Mouse (Mus musculus): ENCODE data around the gene Nepro.

Nepro gene

DNA sequence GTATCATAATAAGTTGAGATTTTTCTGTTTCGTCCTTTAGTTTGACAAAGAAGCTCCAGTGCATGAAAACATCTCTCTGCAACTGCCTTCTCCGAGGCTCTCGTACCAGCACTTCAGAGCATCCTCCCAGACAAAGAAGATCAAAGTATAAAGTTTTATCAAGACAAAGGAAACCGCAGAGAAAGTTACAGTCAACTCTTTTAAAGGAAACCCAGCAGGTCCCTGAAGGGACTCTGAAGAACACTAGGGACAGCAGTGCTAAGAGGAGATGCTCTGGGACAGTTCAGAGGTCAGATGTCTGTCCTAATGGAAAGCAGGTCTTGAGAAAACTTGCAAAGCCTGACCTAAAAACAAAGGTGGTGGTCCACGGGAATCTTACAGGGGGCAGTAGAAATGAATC is 11.6 kb downstream of the Nepro start:
- POLR2A ChIA-PET = interaction anchor here in 2 of 4 experiments (1.5 to 8.0 kb wide), 5 partner anchors 8 to 16 kb away, joined by 3 to 58 read pairs (median 14); partner anchors contain the start of genes Nepro (in 2 of the 2) and Gtpbp8 (in 1 of the 2)
- CTCF ChIA-PET = no interaction called here

DNA sequence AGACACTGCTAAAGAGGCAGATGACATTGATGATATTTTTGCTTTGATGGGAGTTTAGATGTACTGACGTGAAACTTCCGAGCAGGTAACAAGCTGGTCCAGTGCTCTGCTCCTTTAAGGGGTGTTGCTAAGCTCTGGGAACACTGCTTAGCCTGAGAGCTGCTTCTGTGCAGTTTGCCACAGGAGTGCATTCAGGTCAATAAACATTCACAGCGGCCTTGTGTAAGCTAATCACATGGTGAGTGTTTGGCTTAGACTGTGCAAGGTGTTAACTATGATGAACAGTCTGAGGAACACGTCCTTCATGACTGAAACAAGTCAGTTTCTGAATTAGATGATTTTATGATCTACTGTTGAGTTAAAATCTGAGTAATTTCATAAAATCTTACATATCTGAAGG is 12.0 kb downstream of the Nepro start:
- CTCF ChIA-PET = no interaction called here
- POLR2A ChIA-PET = interaction anchor here in 2 of 4 experiments (2.0 to 8.0 kb wide), 4 partner anchors 8 to 12 kb away, joined by 6 to 58 read pairs (median 16); partner anchors contain the start of genes Nepro (in 2 of the 2) and Gtpbp8 (in 1 of the 2)

DNA sequence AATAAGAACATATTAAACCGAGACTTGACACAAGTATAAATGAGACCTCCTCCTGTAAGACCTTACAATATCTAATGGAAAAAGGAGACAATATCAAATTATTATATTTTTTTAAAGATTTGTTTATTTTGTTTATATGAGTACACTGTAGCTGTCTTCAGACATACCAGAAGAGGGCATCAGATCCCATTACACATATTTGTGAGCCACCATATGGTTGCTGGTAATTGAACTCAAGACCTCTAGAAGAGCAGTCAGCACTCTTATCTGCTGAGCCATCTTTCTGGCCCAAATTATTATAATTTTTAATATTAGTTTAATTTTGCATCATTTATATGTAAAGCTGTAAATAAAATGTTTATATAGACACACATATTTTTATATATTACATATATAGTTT is 18.7 kb downstream of the Nepro start:
- POLR2A ChIA-PET = interaction anchor here in 3 of 4 experiments (1.2 to 4.5 kb wide), 5 partner anchors 11 to 416 kb away, joined by 3 to 42 read pairs (median 3); partner anchors contain the start of genes Atg3 (in 1 of the 3), Nepro (in 1 of the 3) and Slc35a5 (in 1 of the 3)
- CTCF ChIA-PET = interaction anchor here (0.5 to 2.1 kb wide), 6 partner anchors 17 to 504 kb away, joined by 3 to 8 read pairs (median 3); no protein-coding TSS in a partner anchor

DNA sequence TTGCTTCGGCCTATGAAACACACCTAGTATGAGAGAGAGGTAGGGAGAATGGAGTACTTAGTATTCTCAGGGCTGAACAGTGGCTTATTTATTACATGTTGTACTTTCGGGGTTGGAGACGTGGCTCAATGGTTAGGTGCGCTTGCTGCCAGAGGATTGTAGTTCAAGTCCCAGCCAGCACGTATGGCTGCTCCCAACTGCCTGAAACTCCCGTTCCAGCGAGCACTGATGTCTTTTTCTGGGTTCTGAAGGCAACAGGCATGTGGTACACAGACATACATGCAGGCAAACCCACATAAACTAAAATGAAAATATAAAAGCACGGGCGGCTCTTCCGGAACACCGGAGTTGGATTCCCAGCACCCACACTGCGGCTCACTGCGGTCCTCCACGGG is 21.4 kb downstream of the Nepro start:
- ChIA-PET CTCF (interaction anchor here in 1 of 4 experiments (1.1 to 1.4 kb wide), 3 partner anchors 17 to 345 kb away, joined by 3 to 13 read pairs (median 3); partner anchors contain the start of gene Nepro), POLR2A (interaction anchor here (0.5 to 4.5 kb wide), 20 partner anchors 9 to 1077 kb away, joined by 3 to 42 read pairs (median 4); partner anchors contain the start of genes Nepro (in 3 of the 4), Atg3 (in 2 of the 4) and Slc35a5 (in 2 of the 4))

DNA sequence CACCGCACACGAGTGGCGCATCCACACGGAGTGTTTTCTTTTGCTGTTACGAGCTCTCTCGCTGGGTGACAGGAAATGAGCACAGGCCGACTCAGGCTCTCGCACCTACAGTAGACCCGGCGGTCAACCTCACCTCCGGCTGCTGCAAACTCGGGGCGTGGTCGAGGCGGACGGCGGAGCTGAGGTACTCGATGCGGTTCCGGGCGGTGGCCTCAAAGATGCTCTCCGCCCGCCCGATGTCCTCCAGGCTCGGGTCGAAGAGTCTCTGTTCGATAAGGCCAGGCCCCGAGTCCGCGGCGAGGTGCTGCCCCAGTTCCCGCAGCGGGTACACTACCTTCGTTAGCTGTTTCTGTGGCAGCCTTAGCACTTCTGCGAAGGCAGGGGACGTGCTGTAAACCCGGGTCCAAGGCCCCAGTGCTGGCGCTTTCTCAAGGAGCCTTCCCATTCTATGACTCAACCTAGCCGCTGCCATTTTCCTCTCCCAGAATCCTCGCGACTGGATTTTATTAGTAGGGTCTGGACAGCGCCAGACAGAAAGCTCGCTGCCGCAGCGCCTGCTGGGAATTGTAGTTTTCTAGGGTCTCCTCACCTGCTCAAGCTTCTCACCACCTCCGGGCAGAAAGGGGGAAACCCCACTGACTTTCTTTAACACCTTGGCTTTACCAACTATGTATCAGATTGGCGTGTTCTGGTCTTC is 21.9 kb downstream of the Nepro start, which contains the start of gene Gtpbp8:
Gene Gtpbp8, minus strand, starts transcription at position 498 of the 697 bp plus-strand sequence.
- POLR2A ChIA-PET = interaction anchor here (0.5 to 4.5 kb wide), 26 partner anchors 8 to 1242 kb away, joined by 3 to 42 read pairs (median 4); partner anchors contain the start of genes Nepro (in 3 of the 4), Atg3 (in 2 of the 4), Slc35a5 (in 2 of the 4) and Atp6v1a (in 1 of the 4)
- CTCF ChIA-PET = interaction anchor here in 2 of 4 experiments (0.6 to 1.4 kb wide), 5 partner anchors 18 to 864 kb away, joined by 3 to 13 read pairs (median 3); partner anchors contain the start of gene Nepro (in 1 of the 2)

DNA sequence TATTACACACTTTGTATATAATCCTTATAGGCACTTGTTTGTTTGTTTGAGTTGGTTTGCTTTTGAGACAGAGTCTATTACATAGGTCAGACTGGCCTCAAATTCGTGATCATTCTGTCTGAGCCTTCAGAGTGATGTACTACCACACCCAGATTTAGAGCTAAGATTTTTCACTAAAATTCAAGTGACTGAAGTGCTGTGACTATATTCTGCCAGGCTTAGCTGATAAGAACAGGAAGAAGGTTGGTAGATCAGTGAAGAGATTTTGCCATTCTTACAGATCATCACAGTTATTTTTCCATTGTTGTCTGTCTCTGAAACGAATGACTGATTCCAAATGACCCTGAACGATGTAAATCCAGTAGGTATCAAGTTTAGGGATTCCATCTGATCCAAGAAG is 23.9 kb downstream of the Nepro start:
- ChIA-PET CTCF (no interaction called here), POLR2A (no interaction called here)

DNA sequence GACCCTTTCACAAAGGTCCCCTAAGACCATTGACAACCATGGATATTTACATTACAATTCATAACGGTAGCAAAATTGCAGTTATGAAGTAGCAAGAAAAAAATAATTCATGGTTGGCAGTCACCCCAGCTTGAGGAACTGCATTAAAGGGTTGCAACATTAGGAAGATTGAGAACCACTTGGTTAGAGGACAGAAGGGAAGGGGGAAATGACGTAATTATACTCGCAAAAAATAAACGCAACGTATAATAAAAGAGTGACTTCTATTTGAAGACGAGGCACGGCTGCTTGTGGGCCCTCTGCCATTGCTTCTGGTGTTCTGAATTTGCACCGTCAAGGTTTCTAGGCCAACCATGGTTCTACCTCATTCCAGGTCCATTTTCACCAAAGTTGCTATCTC is 33.6 kb downstream of the Nepro start:
- POLR2A ChIA-PET = no interaction called here
- CTCF ChIA-PET = no interaction called here

DNA sequence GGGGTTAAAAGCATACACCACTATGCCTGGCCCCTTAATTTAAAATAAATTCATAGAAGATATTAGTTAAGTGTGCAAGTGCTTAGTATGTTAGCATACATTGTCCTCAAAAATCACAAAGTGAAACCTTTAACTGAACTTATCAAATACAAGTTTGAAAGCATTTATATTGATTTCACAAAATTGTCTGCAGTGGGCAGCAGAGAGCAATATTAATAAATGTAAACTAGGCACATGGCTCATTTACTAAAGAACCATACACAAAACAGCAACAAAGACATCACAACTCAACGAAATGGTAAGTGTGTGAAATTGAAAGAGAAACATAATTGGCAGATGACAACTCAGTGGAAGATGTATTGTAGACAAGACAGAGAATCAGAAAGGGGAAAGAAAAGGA is 37.7 kb downstream of the Nepro start:
- ChIA-PET POLR2A (no interaction called here), CTCF (no interaction called here)

DNA sequence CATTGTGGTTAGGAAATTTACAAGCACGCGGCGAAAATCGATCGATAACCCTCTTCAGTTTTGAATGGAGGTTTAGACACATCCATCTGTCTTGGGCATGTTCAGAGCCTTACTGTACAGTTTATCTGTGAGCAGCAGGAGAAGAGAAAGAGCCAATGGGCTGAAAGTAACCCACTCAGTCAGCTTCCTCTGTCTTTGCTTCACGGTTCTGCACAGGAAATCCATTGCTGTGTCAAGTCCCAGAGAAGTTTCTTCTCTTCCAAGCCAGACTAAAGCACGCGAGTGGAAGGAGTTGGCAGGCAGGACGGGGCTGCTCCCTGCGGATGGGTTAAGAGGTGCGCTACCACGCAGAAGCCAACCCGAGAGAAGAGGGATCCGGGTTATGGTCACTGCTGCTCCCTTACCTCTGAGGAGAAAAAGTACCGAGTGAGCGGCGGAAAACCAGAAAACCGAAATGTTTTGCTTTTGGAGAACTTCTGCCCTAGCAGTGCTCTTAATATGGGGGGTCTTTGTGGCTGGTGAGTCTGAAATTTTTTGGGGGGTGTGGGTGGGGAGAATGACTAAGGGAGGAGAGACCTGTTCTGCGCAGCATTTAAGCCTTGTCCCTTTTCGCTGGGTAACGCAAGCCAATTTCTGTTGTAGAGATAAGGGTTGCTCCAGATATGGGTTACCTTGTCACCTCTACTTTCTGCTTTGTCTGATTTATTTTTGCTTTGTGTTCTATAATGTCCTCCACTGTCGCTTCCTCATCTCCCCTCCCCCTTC is 41.6 kb downstream of the Nepro start, which contains the start of gene Cd200r1:
Gene Cd200r1, plus strand, starts transcription at position 182 of the 765 bp plus-strand sequence.
- POLR2A ChIA-PET = no interaction called here
- CTCF ChIA-PET = interaction anchor here in 3 of 4 experiments (0.6 to 1.6 kb wide), 3 partner anchors 325 to 1594 kb away, joined by 4 to 7 read pairs (median 4); no protein-coding TSS in a partner anchor

DNA sequence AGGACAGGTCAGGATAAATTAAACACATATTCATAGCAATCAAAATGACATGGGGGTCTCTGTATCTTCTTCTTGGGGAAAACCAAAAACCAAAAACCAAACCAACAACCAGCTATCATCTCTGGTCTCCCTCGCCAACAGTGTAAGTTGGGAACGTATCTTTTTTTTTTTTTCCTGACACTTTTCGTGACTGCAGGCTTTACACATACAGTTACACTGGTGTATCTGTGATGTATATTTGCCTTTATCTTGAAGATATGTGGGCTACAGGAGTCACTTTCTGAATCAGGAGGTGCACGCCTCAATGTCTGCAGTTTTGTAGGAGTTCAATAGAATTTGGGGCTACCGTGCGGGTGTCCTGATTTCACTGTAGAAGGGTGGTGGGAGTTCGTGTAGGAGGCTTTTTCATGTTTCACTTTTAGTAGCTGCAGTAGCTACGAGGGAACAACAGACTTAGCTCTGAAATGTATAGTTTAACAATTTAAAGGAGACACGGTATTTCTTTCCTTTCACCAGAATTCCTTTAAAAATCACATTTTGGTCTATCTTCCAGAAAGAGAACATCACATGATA is 42.3 kb downstream of the Nepro start:
- ChIA-PET CTCF (interaction anchor here in 3 of 4 experiments (0.6 to 1.6 kb wide), 5 partner anchors 38 to 1593 kb away, joined by 3 to 4 read pairs (median 4); no protein-coding TSS in a partner anchor), POLR2A (interaction anchor here in 1 of 4 experiments (0.6 kb wide), 1 partner anchor 389 kb away, joined by 3 read pairs; no protein-coding TSS in a partner anchor)

DNA sequence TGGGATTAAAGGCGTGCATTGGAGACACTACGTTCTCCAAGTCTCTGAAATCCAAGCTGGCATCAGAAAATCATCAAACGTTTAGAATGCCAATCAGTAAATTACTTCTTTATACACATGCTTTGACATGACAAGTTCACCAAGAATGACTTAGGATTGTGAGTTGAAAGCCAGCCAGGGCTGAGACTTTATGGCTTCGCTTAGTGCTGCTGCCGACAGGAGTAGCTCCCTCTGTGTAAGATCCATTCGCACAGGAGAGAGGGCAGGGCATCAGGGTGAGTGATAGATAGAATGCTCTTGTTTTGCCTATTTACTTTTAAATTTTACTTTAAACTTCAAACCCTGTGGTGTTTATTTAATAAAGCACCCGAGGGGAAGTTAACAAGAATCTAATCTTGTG is 43.4 kb downstream of the Nepro start:
- ChIA-PET CTCF (interaction anchor here in 3 of 4 experiments (0.7 to 1.8 kb wide), 5 partner anchors 12 to 323 kb away, joined by 3 to 6 read pairs (median 3); no protein-coding TSS in a partner anchor), POLR2A (no interaction called here)

DNA sequence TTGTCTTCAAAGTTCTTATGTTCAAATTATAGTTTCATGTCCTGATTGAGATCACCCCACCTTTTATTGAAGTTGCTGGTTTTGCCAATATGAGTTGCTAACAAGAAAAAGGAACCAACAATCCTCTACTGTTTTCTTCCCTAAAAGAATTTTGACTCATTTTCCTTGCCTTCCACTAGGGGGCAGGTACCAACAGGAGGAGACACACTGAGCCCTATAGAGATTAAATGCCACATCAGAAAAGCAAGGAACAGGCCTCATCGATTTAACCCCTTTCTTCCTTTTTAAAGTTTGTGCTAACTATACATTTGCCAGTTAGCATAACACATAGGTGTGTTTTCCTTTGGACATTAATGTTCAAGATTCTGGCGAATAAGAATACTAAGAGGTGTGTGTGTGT is 43.9 kb downstream of the Nepro start:
- ChIA-PET CTCF (interaction anchor here in 3 of 4 experiments (0.8 to 1.8 kb wide), 3 partner anchors 13 to 322 kb away, joined by 3 to 6 read pairs (median 3); no protein-coding TSS in a partner anchor), POLR2A (no interaction called here)

DNA sequence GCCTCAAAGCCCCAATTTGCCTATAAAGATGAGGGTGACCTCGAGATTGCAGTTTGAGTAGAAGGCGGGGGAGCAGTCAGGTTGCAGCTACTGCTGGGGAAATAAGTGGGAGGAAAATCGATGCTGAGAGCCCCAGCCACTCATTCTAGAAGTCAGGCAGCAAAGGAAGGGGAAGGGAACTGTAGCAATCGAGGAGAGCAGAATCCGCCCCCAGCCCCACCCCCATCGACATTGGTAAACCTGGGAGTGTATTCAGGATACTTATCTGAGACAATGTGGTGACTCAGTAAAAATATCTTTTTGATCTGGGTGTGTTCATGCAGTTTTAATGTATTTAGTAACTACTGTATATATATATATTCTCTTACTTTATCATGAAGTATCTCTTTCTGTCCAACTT is 48.5 kb downstream of the Nepro start:
- ChIA-PET POLR2A (no interaction called here), CTCF (no interaction called here)

DNA sequence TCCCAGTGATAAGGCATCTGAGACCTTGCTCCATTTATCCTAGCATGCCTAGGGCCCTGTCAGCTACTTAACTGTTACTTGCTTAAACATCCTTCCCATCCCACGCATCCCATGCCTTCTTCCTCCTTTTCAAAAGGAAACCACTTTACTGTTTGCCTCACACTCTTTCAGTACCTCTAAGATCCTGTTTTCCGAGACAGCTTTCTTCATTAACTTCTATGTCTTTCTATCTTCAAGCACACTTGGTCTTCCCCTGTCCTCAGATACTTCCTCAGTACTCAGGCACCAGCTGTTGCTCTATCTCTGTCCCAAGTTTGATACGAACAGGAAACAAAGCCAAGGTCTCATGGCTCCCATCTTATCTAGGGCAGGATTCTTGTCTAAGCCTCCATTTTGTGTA is 49.6 kb downstream of the Nepro start:
- POLR2A ChIA-PET = interaction anchor here in 1 of 4 experiments (0.6 kb wide), 1 partner anchor 273 kb away, joined by 5 read pairs; no protein-coding TSS in a partner anchor
- CTCF ChIA-PET = no interaction called here

DNA sequence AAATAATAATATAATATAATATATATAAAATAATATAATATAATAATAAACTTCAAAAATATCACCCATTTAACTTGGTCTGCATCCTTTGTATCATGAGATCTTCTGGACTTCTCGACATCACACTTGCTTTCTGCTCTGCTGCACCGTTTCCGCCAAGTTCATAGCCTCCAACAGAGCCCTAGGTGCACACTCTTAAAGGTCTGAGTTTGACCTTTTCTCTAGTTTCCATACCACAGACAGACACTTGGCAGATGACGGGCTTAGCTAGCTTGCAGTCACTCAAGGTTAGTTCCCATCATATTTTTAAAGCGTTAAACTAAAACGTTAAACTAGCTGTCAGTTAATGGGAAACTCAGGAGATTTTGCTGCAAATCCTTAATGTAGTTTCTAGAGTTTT is 50.1 kb downstream of the Nepro start:
- POLR2A ChIA-PET = interaction anchor here in 1 of 4 experiments (0.6 kb wide), 1 partner anchor 272 kb away, joined by 5 read pairs; no protein-coding TSS in a partner anchor
- CTCF ChIA-PET = no interaction called here

DNA sequence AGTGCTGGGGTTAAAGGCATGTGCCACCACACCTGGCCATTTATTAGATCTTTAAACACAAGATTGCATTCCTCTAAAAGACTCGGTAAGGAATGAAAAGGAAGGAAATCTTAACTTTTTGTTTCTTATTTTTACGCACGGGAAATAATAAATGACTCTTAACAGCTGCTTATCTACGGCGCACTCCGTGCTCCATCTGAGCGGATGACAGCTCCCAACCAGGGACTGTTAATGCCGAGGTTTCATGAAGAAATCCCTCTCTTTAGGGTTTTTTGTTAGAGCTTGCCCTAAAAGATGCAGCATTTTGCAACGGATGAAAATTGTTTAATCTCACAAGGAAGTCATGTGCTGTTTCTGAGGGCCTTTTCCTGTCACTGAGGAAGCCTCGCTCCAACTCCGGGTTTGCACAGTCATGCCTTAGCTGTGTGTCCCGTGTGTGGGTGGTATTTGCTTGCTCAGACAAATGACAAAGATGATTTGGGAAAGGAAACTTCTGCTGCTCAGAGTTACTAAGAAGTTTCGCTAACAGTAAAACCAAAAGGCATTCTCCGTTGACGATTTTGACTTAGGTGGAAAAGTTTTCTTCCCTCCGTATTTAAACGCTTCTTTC is 54.5 kb downstream of the Nepro start:
- ChIA-PET CTCF (no interaction called here), POLR2A (interaction anchor here in 2 of 4 experiments (0.5 to 2.2 kb wide), 3 partner anchors 35 to 309 kb away, joined by 3 to 6 read pairs (median 3); partner anchors contain the start of gene Nepro (in 1 of the 2))

DNA sequence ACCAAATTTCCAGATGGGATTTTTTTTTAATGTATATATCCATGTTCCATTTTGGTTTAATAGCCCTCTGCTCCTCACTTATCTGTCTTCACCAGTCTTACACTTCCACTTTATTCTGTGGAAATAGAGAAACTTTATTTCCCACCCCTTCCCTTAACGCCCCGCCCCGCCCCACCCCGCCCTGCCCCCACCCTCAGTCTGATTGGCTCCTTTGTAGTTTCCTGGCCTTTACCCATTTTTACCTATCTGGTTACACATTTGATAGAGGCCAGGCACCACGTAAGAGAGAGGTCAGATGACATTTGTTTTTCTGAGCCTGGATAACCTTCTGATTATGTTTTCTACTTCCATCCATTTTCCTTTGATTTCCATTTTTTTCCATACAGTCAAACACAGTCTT is 55.4 kb downstream of the Nepro start:
- CTCF ChIA-PET = interaction anchor here in 1 of 4 experiments (0.7 kb wide), 1 partner anchor 431 kb away, joined by 3 read pairs; no protein-coding TSS in a partner anchor
- POLR2A ChIA-PET = interaction anchor here in 1 of 4 experiments (2.2 kb wide), 1 partner anchor 55 kb away, joined by 6 read pairs; the partner anchor contains the start of gene Nepro

DNA sequence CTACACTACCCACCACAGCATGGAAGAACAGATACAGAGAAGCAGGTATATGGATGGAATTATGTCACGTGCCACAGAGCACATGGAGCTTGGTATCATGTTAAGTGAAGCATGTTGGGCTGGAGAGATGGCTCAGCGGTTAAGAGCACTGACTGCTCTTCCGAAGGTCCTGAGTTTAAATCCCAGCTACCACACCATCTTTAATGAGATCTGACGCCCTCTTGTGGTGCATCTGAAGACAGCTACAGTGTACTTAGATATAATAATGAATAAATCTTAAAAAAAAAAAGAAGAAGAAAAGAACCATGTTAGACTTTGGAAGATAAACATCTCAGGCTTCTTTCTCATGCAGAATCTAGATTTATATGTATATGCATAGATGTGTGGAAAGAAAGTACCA is 56.6 kb downstream of the Nepro start:
- ChIA-PET CTCF (interaction anchor here (0.5 to 1.1 kb wide), 7 partner anchors 13 to 1377 kb away, joined by 3 to 5 read pairs (median 3); no protein-coding TSS in a partner anchor), POLR2A (interaction anchor here in 1 of 4 experiments (1.2 kb wide), 1 partner anchor 55 kb away, joined by 4 read pairs; no protein-coding TSS in a partner anchor)

All from embryonic stem cell, embryonic (primary cell).